Mouse (Mus musculus): ENCODE measurements at regions not wholly inside any gene's neighbourhood (a gene's known extent, or its start where the extent isn't known, plus 50 kb on each side); places are given as distances from the start of the nearest gene placed in this dataset.
A peak's percentile ranks its signal among the peaks of the same experiment; 100 is the strongest.
"Not testable (repeated sequence)": the region's sequence is repeated elsewhere in the genome, so short reads cannot be mapped to it uniquely, and the experiment has no call there.

DNA sequence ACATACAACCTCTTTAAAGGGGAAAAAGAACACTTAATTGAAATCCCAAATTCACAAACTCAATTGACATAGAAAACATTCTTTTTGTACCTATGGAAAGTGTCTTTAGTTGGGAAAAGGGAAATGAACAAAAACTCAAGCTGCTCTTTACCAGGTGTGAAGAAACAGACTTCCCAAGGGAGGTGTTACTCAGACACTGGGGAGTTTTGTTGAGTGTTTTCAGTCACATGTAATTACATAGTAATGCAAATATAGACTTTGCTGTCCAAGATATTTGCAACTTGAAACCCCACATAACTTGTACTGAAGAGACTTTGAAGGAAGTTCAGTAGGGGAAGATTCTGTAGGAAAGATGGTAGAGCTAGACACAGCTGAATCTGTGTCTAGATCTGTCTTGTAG lies 547.7 kb upstream of the Zfp960 start:
- peak; percentile 61 for DNase-seq (ENCODE audit: low read depth)

DNA sequence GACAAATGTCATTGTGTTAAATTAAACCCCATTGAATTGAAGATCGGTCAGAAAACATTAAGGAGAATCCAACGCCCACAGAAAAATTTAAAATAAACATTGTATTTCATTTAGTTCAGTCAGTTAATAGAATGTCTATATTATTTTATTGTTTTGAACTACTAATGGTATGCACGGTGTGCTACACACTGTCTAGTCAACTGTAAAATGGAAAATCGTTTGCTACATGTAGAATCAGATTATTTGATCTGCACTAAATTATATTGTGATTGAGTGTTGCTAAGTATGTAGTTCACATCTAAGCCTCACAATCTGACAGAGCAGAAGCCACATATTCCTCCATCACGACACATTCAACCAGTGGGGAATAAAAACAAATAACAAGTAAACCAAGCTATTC lies 570.0 kb upstream of the Zfp960 start:
- no peak for DNase-seq (ENCODE audit: low read depth)

GRCm38 (mm10) chr17:16493546-16493945 lies 570.4 kb upstream of the Zfp960 start:
- DNase-seq (ENCODE audit: low read depth): no peak

GRCm38 (mm10) chr17:16492551-16492950 lies 571.4 kb upstream of the Zfp960 start:
- DNase-seq (ENCODE audit: low read depth): peak; percentile 97

DNA sequence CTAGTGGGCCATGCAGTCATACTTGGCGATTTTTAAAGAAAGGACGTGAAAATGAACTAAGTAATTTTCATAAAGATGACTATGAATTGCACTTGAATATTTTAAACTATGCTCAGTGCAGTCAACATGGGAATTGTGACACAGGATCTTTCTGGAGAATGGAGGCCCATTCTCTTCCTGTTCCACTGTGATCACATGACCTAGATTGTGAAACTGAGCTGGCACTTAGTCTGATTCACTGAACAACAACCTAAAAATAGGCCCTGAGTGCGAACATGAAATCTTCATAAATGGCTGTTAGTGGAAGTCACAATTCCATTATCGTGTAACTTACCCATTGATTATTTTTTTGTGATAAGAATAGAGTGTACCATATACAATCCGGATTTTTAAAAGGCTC lies 577.6 kb upstream of the Zfp960 start:
- peak; percentile 25 for DNase-seq (ENCODE audit: low read depth)

GRCm38 (mm10) chr17:16483976-16484375 lies 579.9 kb upstream of the Zfp960 start:
- no peak for DNase-seq (ENCODE audit: low read depth)

DNA sequence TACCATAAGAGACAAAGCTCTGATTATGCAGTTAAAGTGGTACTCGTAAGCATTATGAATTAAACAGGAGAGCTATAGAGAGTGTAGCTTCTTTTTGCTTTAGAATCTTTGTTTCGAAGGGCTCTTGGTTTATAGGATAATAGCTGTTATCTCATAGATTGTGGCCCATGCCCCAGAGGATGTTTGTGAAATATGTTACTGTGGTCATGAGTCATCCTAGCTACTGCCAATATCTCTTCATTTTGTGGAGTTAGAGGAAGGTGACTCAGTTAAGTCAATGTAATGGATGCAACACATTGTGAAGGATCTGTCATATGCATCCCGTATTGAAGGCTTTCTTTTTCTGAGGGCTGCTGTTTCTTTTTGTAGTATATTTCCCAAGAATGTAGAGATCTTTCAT lies 582.2 kb upstream of the Zfp960 start:
- peak; percentile 81 for DNase-seq (ENCODE audit: low read depth)

DNA sequence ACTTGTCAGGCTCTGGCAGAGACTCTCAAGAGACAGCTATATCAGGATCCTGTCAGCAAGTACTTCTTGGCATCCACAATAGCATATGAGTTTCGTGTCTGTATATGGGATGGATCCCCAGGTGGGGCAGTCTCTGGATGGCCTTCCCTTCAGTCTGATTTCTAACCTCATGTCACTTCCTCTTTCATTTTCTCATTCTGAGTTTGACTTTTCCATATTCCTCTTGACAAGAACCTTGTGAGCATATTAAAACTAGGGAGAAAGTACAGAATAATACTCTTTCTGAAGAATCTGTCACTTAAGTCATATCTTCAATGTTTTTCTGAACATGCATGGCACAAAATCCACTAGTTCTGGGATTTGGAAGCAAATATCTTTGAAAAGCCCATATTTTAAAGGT lies 583.3 kb upstream of the Zfp960 start:
- DNase-seq (ENCODE audit: low read depth): no peak

DNA sequence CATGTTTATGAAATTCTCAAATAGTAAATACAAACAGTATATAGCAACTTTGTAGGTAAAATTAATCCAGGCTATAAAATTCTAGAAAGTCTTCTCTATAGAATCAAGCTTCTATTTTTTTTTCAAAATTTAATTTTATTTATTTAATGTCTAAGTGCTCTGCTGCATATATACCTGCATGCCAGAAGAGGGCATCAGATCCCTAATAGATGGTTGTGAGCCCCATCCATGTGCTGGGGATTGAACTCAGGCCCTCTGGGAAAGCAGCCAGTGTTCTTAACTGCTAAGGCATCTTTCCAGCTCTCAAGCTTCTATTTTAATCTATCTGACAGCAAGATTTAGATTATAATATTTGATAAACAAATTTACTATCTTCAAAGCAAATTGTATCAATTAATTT lies 602.7 kb upstream of the Zfp960 start:
- DNase-seq (ENCODE audit: low read depth): no peak

GRCm38 (mm10) chr17:16453098-16453497 lies 610.8 kb upstream of the Zfp960 start:
- no peak for DNase-seq (ENCODE audit: low read depth)

GRCm38 (mm10) chr17:16444562-16444961 lies 613.7 kb upstream of the Rgmb start:
- no peak for DNase-seq (ENCODE audit: low read depth)

- DNase-seq (ENCODE audit: low read depth): no peak
Measured at GRCm38 (mm10) chr17:16395193-16395612, 564.4 kb upstream of the Rgmb start.

- not testable (repeated sequence) for DNase-seq (ENCODE audit: low read depth)
Measured at GRCm38 (mm10) chr17:16374855-16375221, 544.0 kb upstream of the Rgmb start.

DNA sequence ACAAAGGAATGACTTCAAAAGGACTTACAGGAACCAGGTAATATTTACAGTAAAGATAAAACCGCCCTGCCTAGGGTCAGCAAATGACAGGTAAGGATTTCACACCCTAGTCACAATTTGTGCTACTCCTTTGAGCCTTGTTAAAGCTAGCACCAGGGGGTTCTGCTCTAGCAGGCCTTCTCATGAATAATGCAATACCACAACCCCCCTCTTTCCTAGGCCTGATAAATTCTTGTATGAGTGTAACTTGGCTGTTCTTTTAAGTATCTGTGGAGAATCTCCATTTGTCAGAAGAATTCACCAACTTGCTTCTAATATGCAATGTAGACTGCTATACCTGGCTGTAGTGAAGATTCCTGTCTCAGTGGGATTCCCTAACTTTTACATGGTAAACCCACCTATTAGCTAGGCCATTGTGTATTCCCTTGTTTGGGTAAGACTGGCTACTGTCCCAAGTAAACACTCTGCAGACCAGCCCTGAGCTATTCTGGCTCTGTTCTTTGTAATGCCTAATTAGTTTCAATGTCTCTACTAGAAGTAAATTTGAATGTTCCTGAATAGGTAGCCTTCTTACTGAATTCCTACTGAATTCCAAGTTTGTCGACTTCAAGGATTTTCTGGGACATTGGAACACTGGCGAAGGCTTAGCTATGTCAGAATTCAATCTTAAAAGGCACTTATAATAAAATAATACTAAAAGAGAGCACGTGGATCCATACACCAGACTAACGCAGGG lies 543.4 kb upstream of the Rgmb start:
- DNase-seq (ENCODE audit: low read depth): not testable (repeated sequence)

- DNase-seq (ENCODE audit: low read depth): no peak
Measured at GRCm38 (mm10) chr17:16372976-16373375, 542.1 kb upstream of the Rgmb start.

DNA sequence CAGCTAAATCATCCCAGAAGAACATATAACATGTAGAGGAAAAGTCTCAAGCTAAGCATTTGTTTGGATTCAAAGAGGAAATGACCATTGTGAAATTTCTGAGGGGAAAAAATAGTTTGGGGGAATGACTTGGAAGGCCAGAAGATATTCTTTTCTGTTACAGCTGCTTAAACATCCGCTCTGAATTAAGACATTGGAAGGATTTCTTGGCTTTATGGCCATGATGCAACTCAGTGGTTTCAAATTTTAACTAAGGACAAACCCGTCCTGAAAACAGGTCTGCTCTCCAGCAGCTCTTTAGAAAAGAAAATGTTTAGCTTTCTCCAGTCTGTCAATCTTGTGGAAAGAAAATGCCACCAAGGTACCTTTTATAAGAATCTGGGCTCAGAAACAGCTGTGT lies 513.2 kb upstream of the Rgmb start:
- DNase-seq (ENCODE audit: low read depth): peak; percentile 82

GRCm38 (mm10) chr17:16342785-16343184 lies 511.9 kb upstream of the Rgmb start:
- DNase-seq (ENCODE audit: low read depth): peak; percentile 31

- peak; percentile 71 for DNase-seq (ENCODE audit: low read depth)
Measured at GRCm38 (mm10) chr17:16339720-16340470, 509.1 kb upstream of the Rgmb start.

DNA sequence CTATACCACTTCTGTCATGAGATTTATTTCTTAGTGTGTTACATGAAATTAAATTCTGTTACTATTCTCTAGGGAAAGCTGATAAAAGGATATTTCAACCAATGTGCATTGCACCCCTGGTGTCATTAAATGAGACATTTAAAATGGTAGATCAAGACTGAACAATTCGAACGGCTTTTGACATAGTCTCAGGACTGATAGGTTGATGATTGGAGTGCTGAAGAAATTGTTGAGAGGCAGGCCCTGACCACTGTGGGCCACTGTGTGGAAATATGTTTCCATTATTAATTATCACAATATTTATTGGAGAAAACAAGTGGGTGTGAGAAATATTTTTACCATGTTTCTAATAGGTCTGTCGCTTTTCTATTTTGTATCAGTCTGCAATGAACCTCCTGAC lies 481.1 kb upstream of the Rgmb start:
- no peak for DNase-seq (ENCODE audit: low read depth)

DNA sequence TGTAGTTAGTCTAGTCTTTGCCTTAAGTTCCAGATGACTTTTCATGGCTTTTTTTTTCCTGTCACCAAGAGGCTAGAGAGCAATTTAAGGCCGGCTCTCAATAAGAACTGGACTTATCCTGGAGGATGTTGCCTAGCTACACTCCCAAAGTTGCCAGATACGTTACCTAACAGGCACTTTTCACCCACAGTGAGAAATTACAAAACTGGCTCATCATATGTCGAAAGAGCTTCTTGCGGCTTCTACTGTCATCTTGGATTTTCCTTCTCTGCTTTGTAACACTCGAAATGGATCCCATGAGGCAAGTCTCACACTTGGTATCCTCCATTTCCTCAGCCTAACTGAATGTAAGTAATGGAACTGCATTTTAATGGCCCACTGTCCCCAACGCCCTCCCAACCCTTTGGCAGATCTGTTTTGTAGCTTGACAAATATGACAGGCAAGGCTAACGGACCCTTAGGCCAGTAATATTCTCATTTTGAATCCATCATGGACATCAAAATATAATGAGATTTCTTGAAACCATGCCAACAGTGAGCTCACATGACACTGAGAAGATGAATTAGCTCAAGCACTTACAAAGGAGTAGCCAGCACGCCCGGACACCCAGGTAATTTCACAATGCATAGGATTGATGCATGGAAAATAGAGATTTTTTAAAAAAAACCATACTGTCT lies 480.5 kb upstream of the Rgmb start:
- DNase-seq (ENCODE audit: low read depth): no peak

DNA sequence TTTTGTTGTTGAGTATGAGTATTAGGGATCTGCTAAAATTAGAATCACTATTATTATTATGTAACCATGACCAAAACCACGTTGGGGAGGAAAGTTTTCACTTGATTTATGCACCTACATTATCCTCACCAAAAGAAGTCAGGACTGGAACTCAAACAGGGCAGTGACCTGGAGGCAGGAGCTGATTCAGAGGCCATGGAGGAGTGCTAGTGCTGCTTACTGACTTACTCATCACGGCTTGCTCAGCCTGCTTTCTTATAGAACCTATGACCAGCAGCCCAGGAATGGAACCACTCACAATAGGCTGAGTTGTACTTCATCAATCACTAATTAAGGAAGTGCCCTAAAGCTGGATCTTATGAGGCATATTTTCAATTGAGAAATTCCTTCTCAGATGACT lies 470.9 kb upstream of the Rgmb start:
- peak; percentile 55 for DNase-seq (ENCODE audit: low read depth)

GRCm38 (mm10) chr17:16298553-16298952 lies 467.7 kb upstream of the Rgmb start:
- DNase-seq (ENCODE audit: low read depth): no peak

All from NIH3T3 (cell line).